Mouse (Mus musculus) left cerebral cortex, adult 11 months (tissue): ENCODE measurements at regions not wholly inside any gene's neighbourhood (a gene's known extent, or its start where the extent isn't known, plus 50 kb on each side); places are given as distances from the start of the nearest gene placed in this dataset.
A peak's percentile ranks its signal among the peaks of the same experiment; 100 is the strongest.

Experiments
- DNase-seq: peaks from one replicate; pipeline ENCODE4 v3.0.0; 2022; ENCODE audit warnings: low spot score

- DNase-seq = no peak
Measured at GRCm38 (mm10) chr3:120123155-120123554, 338.9 kb upstream of the Ptbp2 start.

DNA sequence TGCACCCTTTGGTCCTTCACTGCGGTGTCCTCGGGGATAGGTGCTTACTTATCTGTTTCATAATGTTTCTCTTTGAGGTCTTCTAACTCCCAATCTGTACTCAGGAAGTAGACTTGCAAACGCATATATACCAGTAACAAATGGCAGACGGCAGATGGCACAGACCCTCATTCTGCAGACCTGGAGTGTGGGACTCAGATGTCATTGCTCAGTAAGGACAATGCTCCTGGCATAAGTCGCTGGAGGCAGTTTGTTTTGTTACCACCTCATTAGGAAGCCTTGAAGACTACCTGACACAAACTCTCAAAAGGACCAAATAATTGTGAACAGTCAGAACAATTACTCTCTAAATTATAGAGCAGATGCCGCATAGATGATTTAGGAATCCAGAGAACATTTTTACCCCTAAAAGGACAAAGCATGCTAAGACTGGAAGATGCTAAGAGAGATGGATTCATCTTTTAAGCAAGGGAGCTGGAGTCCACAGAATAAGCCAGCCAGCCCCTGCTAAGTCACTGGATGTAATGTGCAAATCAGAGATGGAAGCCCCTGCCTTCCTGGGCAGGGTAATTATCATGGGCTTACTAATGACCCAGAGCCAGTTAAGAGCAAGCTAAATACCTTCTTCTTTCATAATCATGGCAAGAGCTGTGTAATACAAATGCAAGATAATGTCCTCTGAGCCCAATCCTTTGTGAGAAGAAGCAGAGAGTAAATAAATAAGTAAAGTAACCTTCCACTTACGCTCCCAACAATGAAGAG is 299.1 kb upstream of the Ptbp2 start:
- DNase-seq = no peak

DNA sequence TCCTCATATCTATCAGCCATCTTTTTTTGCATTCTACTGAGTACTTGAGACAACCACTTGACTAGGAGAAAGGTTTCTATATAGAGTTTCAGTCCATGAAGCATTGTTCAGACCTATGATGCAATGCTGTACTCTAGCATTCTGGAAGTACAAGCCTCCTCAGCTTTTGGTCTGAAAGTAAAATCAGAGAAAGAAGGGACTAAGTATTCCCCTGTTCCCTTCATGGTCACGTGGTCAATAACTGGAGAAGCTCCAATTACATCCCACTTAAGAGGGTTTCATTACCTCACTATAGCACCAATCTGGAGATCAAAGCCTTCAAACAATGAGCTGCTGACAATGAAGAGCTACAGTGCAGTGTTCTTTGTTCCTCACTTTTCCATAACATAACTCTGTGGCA is 289.3 kb upstream of the Ptbp2 start:
- DNase-seq = no peak

- DNase-seq = no peak
Measured at GRCm38 (mm10) chr3:120065714-120066113, 281.4 kb upstream of the Ptbp2 start.

DNA sequence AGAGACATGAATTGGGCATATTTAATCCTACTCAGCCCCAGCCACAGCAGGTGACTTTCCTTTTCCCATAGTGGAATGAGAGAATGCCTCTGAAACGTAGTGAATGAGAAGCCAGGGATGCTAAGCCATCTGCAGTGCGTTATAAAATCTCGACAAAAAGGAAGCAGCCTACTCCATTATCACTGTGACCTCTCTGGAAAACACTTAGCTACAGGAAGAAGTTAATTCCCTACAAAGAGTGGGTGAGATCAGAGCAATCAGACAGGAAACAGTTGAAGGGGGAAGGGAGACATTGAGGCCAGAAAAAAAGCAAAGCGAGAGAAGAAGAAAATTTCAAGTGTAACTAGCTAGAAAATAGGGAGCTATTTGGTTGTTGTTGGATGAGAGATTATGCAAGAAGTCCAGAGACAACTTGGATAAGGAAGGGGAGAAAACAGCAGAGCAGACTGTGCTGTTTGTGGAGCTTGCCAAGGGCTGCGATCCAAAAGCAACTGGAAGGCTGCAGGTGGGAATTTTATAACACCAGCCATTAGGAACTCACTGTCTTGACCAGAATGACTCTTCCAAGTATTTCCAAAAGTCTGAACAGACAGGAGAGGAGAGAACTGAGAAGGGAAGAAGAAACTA is 280.7 kb upstream of the Ptbp2 start:
- no peak for DNase-seq

DNA sequence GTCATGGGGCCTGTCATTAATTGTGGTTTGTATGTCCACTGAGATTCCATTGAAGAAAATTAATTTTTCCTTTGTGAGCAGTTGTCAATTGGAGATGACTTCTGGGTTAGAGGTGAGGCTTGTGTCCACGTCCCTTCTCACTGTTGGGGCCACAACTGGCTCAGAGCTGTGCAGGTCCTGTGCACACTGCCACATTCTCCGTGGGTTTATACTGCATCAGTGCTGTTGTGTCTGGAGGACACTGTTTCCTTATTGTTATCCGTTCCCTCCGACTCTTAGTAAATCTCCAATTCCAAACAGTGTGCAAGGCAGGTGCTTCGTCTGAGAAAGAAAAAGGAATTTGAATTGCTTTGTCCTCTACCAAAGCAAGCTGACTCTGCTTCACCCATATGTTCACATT is 278.0 kb upstream of the Ptbp2 start:
- no peak for DNase-seq

GRCm38 (mm10) chr3:120059959-120060358 is 275.7 kb upstream of the Ptbp2 start:
- no peak for DNase-seq

DNA sequence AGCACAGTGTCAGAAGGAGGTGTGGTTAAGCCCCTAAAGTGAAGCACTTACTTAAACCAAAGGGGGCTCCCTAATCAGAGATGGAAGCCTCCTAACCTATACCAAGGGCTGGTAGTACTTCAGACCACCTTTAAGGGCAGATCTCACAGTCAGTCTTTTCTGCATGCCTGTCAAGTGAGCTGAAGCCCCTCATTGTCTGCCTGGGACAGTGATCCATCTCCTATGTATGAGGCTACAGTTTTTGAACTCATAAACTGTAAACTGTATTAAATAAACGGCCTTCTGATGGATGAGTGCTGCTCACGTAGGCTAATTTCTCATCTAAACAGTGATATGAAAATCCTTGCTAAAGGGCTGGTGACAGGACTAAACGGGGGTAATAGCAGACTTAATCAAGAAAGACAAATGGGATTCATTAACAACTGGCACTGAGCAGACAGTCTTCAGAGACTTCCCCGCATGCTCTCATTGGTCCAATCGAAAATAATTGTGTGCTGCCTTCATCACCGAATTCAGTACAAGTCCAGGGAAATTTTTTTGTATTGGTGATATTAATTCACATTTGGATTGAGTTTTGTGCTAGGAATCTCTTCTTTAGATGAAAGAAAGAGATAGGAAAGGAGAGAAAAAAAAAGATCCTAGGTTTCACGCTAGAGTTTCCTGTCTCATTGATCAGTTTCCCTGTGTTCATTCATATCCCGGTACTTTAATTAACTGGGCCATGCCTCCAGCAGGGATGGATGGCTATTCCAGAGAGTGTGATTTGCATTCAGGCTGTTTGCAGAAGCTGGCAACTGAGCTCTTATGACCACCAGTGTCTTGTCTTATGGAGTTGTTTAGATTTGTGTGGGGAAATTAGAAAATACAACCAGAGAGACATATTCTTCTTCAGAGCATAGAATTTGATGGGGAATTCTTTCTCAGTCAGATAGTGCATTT is 271.2 kb upstream of the Ptbp2 start:
- DNase-seq = no peak

DNA sequence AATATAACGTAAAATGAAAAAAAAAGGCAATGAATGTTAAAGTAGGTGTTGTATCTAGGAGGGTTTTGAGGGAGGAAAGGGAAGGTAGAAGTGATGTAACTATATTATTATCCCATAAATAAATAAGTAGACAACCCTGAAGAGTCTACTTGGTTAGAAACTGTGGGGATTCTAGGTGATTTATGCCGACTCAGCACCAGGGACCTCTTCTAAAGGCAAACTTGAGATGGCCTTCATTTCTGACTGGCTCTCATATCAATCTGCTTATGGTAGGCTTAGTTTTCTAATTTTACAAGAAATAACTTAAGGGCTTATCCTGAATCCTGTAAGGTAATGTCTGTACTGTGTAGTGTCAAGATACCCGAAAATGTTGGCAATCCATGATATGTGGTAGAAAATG is 263.0 kb upstream of the Ptbp2 start:
- no peak for DNase-seq

DNA sequence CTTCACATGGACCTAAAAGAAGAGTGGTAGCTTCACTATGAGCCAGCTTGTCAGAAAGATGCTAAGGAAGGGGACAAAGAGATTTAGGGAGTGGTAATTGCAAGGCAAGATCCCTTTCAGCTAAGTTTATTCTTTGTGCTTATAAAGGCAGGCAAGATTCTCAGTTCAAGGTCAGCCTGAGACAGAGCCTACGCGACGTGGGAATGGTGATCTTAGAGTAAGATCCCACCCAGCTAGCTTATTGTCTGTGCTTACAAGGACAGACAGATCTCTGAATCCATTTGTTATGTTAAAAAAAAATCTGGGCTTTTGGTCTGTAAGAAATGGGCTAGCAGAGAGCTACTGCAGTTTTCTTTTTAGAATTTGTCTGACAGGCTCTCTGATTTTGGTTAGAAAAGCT is 253.3 kb upstream of the Ptbp2 start:
- no peak for DNase-seq

GRCm38 (mm10) chr3:120019826-120020683 is 235.8 kb upstream of the Ptbp2 start:
- no peak for DNase-seq

- DNase-seq = no peak
Measured at GRCm38 (mm10) chr3:120015376-120015775, 231.1 kb upstream of the Ptbp2 start.

GRCm38 (mm10) chr3:120011861-120012260 is 227.6 kb upstream of the Ptbp2 start:
- DNase-seq = no peak

DNA sequence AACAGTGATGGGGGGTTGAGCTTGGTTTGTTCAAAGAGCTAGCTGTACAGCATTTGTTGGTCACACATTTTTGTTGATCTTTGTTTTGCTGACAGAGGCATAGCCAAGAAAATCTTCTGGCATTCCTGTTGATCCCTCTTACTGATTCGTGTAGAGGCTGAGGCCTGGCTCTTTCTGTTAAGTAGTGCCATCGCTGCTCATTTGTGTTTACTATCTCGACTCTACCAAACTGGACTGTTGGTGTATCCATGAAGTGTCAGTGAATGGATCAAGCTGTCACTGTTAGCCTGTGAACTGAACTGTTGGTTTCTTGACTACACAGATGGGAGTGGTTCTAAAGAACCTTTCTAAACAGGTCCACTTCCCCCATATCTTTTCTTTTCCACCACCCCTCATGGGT is 223.8 kb upstream of the Ptbp2 start:
- no peak for DNase-seq

DNA sequence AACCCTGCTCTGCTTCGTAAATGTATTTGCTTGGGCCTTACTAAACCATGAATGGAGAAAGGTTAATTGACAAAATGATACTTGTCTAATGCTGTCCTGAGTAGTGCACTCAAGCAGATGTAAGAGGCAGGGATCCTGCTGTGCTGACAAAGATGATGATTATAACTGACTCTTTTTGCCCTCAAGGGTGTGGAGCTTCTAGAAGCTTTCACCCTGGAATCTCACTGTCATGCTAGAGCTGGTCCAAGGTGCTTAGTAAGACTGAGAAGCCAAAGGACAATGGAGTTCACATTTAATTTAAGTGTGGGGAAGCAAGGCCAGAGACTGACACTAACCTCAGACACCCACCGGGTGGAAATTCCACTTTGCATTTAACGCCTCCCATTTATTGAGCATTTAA is 220.3 kb upstream of the Ptbp2 start:
- no peak for DNase-seq

DNA sequence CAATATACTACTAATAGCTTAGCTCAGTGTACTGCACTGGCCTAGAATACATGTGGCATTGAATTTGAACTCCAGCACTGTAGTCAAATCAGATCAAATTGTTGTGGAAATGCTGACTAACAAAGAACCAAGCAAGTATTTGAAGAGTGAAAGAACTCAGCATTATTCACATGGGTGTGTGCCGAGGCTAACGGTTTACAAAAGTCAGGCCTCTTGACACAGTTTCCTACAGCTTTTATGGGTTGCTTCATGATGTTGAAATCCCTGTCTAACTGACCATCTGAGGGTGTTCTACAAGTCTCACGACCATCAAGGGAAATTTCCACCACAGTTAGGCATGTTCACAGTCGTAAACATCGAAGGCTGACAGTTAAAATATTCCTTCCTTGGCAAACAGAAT is 216.0 kb upstream of the Ptbp2 start:
- DNase-seq = no peak

DNA sequence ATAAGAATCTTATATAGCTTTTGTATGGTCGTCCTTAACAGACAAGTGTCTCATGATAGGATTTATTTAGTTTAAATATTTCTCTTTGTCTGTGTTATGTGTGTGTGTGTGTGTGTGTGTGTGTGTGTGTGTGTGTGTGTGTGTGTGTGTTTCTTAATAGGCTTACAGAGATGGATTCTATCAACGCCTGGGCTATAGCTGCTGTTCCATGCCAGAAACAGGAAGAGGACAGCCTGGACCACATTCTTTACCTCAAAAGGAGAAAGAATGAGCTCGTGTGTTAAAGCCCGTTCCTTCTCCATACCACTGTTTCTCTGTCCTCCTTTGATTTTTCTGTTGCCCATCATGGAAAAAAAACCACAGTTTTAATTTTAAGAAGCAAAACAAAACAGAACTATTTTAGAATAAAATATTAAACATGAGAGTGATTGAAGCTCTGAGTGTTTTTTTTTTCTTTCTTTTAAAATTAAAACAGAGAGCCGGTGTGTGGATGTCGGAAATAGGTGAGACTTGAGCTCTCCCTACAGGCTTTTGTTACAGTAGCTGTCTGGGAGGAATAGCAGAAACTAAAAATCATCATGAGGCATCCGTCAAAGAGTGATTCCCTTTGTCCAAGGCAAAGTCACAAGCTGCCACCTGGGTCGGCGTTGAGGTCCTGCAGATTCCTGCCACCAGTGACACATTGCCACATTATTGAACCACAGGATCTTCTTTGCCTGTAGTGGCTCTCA is 212.2 kb upstream of the Ptbp2 start:
- no peak for DNase-seq

GRCm38 (mm10) chr3:119995781-119996180 is 211.5 kb upstream of the Ptbp2 start:
- DNase-seq = peak; percentile 11

- DNase-seq = no peak
Measured at GRCm38 (mm10) chr3:119987245-119987852, 203.1 kb upstream of the Ptbp2 start.

DNA sequence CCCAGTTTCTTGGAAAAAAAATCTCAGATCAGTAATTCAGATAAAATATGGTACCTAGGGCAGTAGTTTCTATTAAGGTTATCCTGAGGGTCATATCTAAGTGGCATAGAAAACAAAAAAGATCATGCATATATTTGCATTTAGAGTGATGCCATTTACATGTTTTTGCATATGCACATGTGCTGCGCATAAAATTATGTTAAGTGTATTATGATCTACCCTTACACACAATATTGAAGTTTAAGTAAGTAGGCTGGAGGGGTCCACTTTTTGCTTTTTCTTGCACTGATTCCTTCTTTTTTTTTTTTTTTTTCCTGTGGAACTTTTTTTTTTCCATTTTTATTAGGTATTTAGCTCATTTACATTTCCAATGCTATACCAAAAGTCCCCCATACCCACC is 193.1 kb upstream of the Ptbp2 start:
- no peak for DNase-seq

- no peak for DNase-seq
Measured at GRCm38 (mm10) chr3:119976363-119976762, 192.1 kb upstream of the Ptbp2 start.
